Mouse (Mus musculus) bone marrow, adult 2 months (tissue): ENCODE data around the gene Mtnr1b.

ENCODE experiments used
- CTCF ChIP-seq: fragments of 200-500 bp; IDR thresholded peaks from 2 replicates; pipeline ENCODE4 v1.5.1; 2011; ENCODE audit warnings: low read length, control low read depth; ENCODE audit not compliant: control insufficient read depth, insufficient read depth
- POLR2A ChIP-seq: fragments of 200-500 bp; IDR thresholded peaks from 2 replicates; pipeline ENCODE4 v1.6.1; 2011; ENCODE audit warnings: low read depth, mild to moderate bottlenecking, control low read depth, low read length, borderline replicate concordance; ENCODE audit not compliant: control insufficient read depth

DNA sequence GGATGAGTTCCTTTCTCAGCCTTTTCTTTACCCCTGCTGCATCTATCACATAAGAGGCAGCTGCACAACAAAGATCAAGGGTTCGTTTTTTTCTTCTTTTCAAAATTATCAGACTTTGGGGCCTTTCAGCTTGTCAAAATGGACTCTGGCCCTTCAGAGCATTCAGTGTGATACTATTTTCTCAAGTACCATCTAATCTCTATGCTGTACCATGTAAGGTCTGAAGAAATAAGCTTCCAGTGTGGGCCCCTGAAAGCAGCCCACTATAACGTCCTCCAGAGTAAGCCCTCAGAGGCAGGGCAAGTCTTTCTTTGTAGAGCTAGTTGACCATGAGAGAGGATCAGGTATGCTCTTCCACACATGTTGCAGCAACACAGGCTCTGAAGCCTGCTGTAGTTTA lies 87.7 kb downstream of the Mtnr1b start:
- no peak for TF ChIP-seq CTCF
- TF ChIP-seq POLR2A = no peak
